Mouse (Mus musculus): ENCODE results near the gene Tmpo.

Tmpo gene

DNA sequence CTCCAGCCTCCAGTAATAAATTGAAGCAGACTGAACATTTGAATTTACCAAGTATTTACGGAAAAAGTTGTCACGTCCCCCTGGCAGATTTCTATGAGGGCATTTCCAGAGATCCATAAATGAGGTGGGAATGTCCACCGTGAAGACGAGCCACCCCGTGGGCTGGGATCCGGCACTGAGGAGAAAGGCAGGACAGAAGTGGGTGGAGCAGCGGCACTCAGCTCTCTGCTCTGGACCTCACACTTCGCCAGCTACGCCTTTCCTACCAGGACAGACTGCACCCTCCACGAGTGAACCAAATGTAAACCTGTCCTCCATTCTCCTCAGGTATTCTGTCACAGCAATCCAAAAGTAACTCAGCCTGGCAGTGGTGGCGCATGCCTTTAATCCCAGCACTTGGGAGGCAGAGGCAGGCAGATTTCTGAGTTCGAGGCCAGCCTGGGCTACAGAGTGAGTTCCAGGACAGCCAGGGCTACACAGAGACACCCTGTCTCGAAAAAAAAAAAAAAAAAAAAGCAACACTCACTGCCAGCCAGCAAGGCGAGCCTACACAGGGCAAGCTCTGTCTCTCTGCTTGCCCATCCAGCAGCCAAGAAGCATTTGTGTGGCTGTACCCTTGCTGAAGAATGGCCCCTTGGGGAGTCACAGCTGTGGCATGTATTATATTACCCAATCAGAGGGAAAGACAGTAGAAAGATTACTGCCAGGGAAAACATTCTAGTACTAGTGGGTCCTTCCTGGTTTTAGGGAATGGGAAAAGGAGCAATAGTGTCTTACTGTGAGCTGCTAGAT, 78.1 kb downstream of the Tmpo start:
- no peak for DNase-seq

DNA sequence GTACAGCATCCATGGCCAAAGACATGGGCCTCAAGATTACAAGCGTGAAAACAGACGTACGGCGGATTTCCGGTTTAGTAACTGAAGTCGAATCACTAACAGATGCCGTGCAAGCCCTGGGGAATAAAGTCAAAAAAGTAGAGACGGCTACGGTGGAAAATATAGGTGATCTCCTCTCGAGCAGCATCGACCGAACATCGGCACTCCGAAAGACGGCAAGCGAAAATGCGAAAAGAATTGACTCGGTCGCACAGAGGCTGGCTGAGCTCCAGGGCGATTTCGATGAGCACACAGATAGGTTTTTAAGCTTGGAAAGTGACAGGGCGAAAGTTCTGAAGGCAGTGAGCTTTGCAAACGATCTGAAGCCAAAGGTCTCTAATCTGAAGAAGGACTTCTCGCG, 79.2 kb downstream of the Tmpo start:
- no peak for DNase-seq

DNA sequence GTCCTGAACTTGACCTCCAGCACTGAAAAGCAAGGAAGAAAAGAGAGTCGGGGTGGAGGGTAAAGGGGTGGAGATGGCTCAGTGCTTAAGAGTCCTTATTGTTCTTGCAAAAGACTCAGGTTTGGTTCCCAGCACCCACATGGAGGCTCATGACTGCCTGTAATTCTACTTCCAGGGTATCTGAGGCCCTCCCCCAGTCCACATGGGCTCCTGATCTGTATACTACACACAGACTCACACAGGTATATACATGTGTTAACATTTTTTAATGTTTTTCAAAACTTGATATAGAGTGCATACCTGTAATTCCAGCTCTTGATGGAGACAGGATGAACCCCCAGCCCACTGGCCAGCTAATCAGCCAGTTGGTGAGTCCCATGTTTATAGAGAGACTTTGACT, 81.0 kb downstream of the Tmpo start:
- no peak for DNase-seq

- DNase-seq: no peak
Observed at GRCm38 (mm10) chr10:91098056-91098455, 83.1 kb downstream of the Tmpo start.

Measured in B cell, adult 2 months (primary cell).